Mouse (Mus musculus): ENCODE data around the gene Itga2b. TPM values are rescaled to one million over a fixed set of nuclear protein-coding genes. Genes with fewer than 3 reads are reported as not detected.

Itga2b gene
- polyA plus RNA-seq, 1 experiment from 2014 or later = 8.4 TPM

DNA sequence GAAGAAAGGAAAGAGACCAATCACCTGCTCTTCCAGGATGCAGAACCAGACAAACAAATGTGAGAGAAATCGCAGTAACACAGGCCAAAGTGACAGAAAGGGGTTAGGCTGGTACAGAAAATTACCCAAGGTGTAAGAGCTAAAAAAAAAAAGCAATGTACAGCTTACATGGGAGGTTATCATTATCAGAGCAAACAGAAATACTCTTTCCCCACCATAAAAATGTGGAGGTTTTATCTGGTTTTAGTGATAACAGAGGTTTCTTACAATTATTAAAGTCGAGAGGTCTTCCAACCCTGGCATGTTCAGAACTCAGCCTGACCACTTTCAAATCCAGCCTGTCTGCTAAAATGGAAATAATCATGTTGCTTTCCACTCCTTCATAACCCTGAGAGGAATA, 18.0 kb upstream of the Itga2b start:
- Histone ChIP-seq H3K4me1 (replicated peaks; ENCODE audit: control insufficient read depth, insufficient read depth, low read length) (no peaks in the 10 kb centered on the region), H3K27me3 (ENCODE audit: control insufficient read depth, insufficient read depth, low read length) (no peaks in the 10 kb centered on the region), H3K9me3 (ENCODE audit: control insufficient read depth, low read length) (no peaks in the 10 kb centered on the region), H3K36me3 (replicated peaks; ENCODE audit: control insufficient read depth, insufficient read depth) (peaks cover 49% of the 10 kb centered on the region), H3K27ac (no peak overlapping the region), H3K4me2 (replicated peaks) (no peak overlapping the region), H3K4me3 (replicated peaks; ENCODE audit: low read length) (no peak overlapping the region), H3K9ac (no peak overlapping the region)
- ATAC-seq (ENCODE audit: low FRiP score) = no peak
- WGBS = 93% methylated on average over 2 of the region's 2 CpGs
- DNase-seq (ENCODE audit: low spot score) = no peak

DNA sequence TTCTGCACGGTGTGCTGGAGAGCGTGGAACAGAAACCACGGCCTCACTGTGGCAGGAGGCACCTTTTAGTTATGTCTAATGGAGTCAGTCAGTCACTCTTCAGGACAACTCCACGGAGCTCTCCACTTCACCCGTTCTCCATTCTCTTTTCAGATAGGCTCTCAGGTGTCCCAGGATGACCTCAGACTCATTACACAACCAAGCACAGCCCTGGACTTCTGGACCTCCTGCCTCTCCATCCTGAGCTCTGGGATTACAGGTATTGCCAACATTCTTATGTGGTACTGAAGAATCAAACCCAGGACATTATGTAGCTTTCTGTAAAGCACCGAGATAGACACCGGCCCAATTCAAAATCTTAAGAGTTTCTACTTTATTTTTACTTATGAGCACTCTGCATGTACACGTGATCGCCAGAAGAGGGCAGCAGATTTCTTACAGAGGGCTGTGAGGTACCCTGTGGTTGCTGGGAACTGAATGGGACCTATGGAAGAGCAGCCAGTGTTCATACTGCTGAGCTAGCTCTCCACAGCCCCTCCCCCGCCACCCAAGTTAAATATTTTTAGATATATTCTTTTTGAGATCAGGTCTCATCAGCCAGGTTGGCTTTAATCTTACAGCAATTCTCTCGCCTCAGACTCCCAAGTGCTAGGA, 16.9 kb upstream of the Itga2b start:
- no peaks in the 10 kb centered on the region for H3K9me3 ChIP-seq (ENCODE audit: control insufficient read depth, low read length)
- no peaks in the 10 kb centered on the region for H3K27me3 ChIP-seq (ENCODE audit: control insufficient read depth, insufficient read depth, low read length)
- peak; percentile 67 for DNase-seq (ENCODE audit: low spot score)
- H3K27ac ChIP-seq = no peak overlapping the region
- ATAC-seq (ENCODE audit: low FRiP score) = peak; percentile 77; the same call in 1 of the 2 replicates
- no peak overlapping the region for H3K9ac ChIP-seq
- no peaks in the 10 kb centered on the region for H3K4me1 ChIP-seq (replicated peaks; ENCODE audit: control insufficient read depth, insufficient read depth, low read length)
- H3K4me2 ChIP-seq (replicated peaks) = no peak overlapping the region
- peaks cover 53% of the 10 kb centered on the region for H3K36me3 ChIP-seq (replicated peaks; ENCODE audit: control insufficient read depth, insufficient read depth)
- no peak overlapping the region for H3K4me3 ChIP-seq (replicated peaks; ENCODE audit: low read length)
- 73% methylated on average over 11 of the region's 11 CpGs for WGBS

DNA sequence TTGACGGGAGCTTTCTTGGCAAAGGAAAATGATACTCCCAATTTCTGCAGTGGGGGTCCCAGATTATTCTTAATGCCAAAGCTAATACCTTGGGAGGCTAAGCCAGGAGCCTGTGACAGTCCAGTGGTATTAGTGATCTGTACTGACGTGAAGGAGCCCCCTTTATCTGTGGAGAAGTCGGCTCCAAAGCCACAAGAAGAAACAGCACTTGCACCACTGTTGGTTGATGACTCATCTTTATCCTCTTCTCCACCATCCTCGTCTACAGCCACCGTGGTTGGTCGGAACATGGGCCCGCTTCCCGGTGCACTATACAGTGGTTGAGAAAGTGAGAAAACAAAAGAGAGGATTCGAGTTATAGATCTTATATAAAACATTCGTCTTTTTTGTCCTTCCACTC, 11.9 kb upstream of the Itga2b start:
- H3K4me2 ChIP-seq (replicated peaks) = no peak overlapping the region
- no peaks in the 10 kb centered on the region for H3K9me3 ChIP-seq (ENCODE audit: control insufficient read depth, low read length)
- no peak for ATAC-seq (ENCODE audit: low FRiP score)
- H3K4me3 ChIP-seq (replicated peaks; ENCODE audit: low read length) = no peak overlapping the region
- no peaks in the 10 kb centered on the region for H3K27me3 ChIP-seq (ENCODE audit: control insufficient read depth, insufficient read depth, low read length)
- 93% methylated on average over 10 of the region's 10 CpGs for WGBS
- no peak overlapping the region for H3K9ac ChIP-seq
- no peaks in the 10 kb centered on the region for H3K4me1 ChIP-seq (replicated peaks; ENCODE audit: control insufficient read depth, insufficient read depth, low read length)
- no peak for DNase-seq (ENCODE audit: low spot score)
- H3K36me3 ChIP-seq (replicated peaks; ENCODE audit: control insufficient read depth, insufficient read depth) = peaks cover 86% of the 10 kb centered on the region
- no peak overlapping the region for H3K27ac ChIP-seq

DNA sequence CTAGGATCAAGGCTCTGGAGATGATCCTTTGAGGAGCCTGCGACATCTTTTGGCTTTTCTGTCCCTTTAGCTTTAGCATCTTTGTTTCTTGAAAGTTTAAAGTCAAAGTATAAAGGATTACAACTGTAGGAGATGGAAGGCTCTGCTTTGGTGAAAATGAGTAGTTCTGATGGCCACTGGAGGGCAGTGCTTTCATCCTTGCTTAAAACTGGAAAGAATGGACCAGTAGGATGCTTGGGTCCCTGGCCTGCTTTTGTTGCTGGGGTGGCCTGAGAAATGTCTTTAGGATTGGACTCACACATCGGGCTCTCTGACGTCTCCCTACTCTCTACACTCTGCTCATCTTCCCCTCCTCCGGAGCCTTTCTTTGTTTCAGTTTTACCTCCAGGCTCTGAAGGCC, 11.0 kb upstream of the Itga2b start:
- Histone ChIP-seq H3K27me3 (ENCODE audit: control insufficient read depth, insufficient read depth, low read length) (no peaks in the 10 kb centered on the region), H3K4me1 (replicated peaks; ENCODE audit: control insufficient read depth, insufficient read depth, low read length) (no peaks in the 10 kb centered on the region), H3K27ac (no peak overlapping the region), H3K36me3 (replicated peaks; ENCODE audit: control insufficient read depth, insufficient read depth) (peaks cover 77% of the 10 kb centered on the region), H3K9ac (no peak overlapping the region), H3K4me3 (replicated peaks; ENCODE audit: low read length) (no peak overlapping the region), H3K9me3 (ENCODE audit: control insufficient read depth, low read length) (no peaks in the 10 kb centered on the region), H3K4me2 (replicated peaks) (no peak overlapping the region)
- DNase-seq (ENCODE audit: low spot score) (no peak), ATAC-seq (ENCODE audit: low FRiP score) (no peak)
- WGBS = 89% methylated on average over 4 of the region's 4 CpGs

DNA sequence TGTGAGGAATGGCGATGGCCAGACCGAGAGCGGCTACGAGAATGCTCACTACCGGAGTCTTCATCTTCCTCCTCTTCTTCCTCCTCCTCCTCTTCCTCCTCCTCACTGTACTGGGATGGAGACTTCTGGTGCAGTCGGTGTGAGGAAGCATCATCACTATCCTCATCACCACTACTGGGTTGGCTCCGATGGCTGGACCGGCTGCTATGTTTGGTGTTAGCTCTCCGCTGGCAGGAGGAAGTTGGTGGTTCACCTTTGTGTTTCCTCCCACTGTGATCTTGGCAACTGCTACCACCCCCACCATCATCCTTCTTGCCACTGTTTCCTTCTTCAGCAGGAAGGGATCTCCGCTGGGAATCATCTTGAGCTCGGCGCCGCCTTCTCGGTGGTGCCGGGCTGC, 10.2 kb upstream of the Itga2b start:
- ATAC-seq (ENCODE audit: low FRiP score) (no peak), DNase-seq (ENCODE audit: low spot score) (no peak)
- Histone ChIP-seq H3K4me2 (replicated peaks) (no peak overlapping the region), H3K9me3 (ENCODE audit: control insufficient read depth, low read length) (no peaks in the 10 kb centered on the region), H3K9ac (no peak overlapping the region), H3K4me3 (replicated peaks; ENCODE audit: low read length) (no peak overlapping the region), H3K27me3 (ENCODE audit: control insufficient read depth, insufficient read depth, low read length) (no peaks in the 10 kb centered on the region), H3K27ac (no peak overlapping the region), H3K36me3 (replicated peaks; ENCODE audit: control insufficient read depth, insufficient read depth) (peaks cover 71% of the 10 kb centered on the region), H3K4me1 (replicated peaks; ENCODE audit: control insufficient read depth, insufficient read depth, low read length) (no peaks in the 10 kb centered on the region)
- 98% methylated on average over 15 of the region's 15 CpGs for WGBS

DNA sequence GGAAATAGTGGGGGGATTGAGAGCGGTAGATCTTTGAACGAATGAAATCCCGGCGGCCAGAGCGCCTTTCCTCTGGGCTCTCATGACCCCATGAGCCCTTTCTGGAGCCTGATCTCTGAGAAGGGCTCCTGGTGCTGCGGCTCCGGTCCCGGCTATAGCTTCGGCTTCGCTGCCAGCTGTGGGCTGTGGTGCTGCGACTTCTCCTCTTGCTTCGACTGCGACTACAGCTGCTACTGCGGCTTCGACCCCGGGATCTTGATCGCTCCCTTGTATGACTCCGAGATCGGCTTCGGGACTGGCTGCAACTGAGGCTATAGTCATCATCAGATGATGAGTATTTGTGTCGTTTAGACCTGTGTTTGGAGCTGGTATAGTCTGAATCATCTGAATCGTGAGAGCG, 9.7 kb upstream of the Itga2b start:
- peaks cover 66% of the 10 kb centered on the region for H3K36me3 ChIP-seq (replicated peaks; ENCODE audit: control insufficient read depth, insufficient read depth)
- WGBS = 97% methylated on average over 23 of the region's 23 CpGs

DNA sequence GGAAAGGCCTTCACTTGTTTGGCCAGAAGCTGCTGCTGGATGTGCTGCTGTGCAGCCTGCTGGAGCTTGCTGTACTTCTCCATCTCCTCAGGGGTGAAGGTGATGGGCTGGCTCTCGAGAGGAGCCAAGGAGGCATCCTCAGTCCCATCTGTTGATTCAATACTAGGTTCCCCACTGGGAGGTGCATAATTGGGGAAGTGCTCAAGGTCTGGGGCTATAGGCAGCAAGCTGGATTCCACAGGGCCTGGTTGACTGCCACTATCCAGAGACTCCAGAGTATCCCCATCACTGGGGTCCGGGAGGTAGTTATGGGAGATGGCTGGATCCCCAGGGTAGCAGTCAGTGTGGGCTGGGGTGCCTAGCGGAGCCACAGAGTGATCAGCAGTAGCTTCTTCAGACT, 8.7 kb upstream of the Itga2b start:
- DNase-seq (ENCODE audit: low spot score) (no peak), ATAC-seq (ENCODE audit: low FRiP score) (no peak)
- no peaks in the 10 kb centered on the region for H3K27me3 ChIP-seq (ENCODE audit: control insufficient read depth, insufficient read depth, low read length)
- peaks cover 60% of the 10 kb centered on the region for H3K36me3 ChIP-seq (replicated peaks; ENCODE audit: control insufficient read depth, insufficient read depth)
- H3K4me1 ChIP-seq (replicated peaks; ENCODE audit: control insufficient read depth, insufficient read depth, low read length) = no peaks in the 10 kb centered on the region
- H3K9ac ChIP-seq = no peak overlapping the region
- 83% methylated on average over 3 of the region's 3 CpGs for WGBS
- no peak overlapping the region for H3K27ac ChIP-seq
- no peak overlapping the region for H3K4me2 ChIP-seq (replicated peaks)
- no peak overlapping the region for H3K4me3 ChIP-seq (replicated peaks; ENCODE audit: low read length)
- H3K9me3 ChIP-seq (ENCODE audit: control insufficient read depth, low read length) = no peaks in the 10 kb centered on the region

More for the DNA sequence above, 9.7 kb upstream of the Itga2b start:
- ATAC-seq (ENCODE audit: low FRiP score) = no peak
- no peaks in the 10 kb centered on the region for H3K27me3 ChIP-seq (ENCODE audit: control insufficient read depth, insufficient read depth, low read length)
- H3K27ac ChIP-seq = no peak overlapping the region
- H3K9ac ChIP-seq = no peak overlapping the region
- no peak for DNase-seq (ENCODE audit: low spot score)
- no peak overlapping the region for H3K4me2 ChIP-seq (replicated peaks)
- H3K9me3 ChIP-seq (ENCODE audit: control insufficient read depth, low read length) = no peaks in the 10 kb centered on the region
- H3K4me1 ChIP-seq (replicated peaks; ENCODE audit: control insufficient read depth, insufficient read depth, low read length) = no peaks in the 10 kb centered on the region
- H3K4me3 ChIP-seq (replicated peaks; ENCODE audit: low read length) = no peak overlapping the region

DNA sequence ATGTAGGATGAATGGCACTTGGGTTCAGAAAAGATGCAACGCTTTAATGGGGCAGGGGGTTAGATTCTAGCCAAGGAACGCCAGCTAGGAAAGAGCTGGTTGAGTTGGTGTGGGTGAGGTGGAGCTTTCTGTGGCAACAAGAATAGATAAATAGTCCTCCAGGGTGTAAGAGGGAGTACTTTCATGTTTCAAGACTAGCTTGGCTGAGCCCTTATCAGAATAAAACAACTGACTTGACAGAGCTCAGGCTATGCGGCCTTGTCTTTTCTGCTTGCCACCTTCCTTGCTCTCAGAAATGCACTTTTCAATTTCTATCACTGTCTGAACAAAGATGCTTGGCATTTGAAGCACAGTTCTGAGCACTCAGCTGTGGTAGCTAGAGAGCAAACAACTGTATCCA, 5.1 kb upstream of the Itga2b start:
- Histone ChIP-seq H3K27ac (no peak overlapping the region), H3K4me2 (replicated peaks) (no peak overlapping the region), H3K4me3 (replicated peaks; ENCODE audit: low read length) (no peak overlapping the region), H3K4me1 (replicated peaks; ENCODE audit: control insufficient read depth, insufficient read depth, low read length) (no peaks in the 10 kb centered on the region), H3K9me3 (ENCODE audit: control insufficient read depth, low read length) (no peaks in the 10 kb centered on the region), H3K9ac (no peak overlapping the region), H3K36me3 (replicated peaks; ENCODE audit: control insufficient read depth, insufficient read depth) (peaks cover 28% of the 10 kb centered on the region), H3K27me3 (ENCODE audit: control insufficient read depth, insufficient read depth, low read length) (no peaks in the 10 kb centered on the region)
- ATAC-seq (ENCODE audit: low FRiP score) (no peak), DNase-seq (ENCODE audit: low spot score) (no peak)
- 96% methylated on average over 3 of the region's 3 CpGs for WGBS

DNA sequence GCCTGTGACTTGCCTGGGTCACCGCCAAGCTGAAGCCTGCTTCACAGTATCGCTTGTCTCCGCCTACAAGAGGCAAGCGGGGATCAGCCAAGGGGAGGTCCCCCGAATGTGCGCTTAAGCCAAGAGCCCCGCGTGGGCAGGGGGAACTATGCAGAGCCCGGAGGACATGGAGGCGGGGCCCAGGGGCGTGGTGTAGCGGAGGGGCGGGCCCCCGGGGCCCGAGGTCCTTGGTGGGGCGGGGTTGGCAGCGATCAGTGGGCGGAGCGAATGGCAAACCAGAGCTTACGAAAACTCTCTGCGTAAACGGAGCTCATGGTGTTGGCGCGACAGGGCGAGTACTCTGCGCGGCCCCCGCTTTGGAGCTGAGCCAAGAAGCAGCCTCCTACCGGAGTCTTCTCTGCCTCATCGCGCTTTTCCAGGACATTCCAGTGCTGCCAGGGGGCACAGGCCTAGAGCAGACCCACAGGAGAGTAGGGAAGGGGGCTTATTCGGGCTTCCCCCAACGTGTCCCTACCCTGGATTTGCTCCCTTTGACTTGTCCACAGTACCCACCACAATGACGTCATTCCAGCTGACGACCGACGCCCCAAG, 2.8 kb downstream of the Itga2b start:
- H3K4me2 ChIP-seq (replicated peaks) = peak overlapping the region; percentile 61
- peak; percentile 91 for DNase-seq (ENCODE audit: low spot score)
- H3K4me3 ChIP-seq (replicated peaks; ENCODE audit: low read length) = peak overlapping the region; percentile 33
- WGBS = under 1% methylated on average over 37 of the region's 37 CpGs
- no peaks in the 10 kb centered on the region for H3K9me3 ChIP-seq (ENCODE audit: control insufficient read depth, low read length)
- peaks cover 10% of the 10 kb centered on the region; the same call in 1 of the 2 replicates for H3K4me1 ChIP-seq (replicated peaks; ENCODE audit: control insufficient read depth, insufficient read depth, low read length)
- peak overlapping the region; percentile 49 for H3K9ac ChIP-seq
- no peak overlapping the region for H3K27ac ChIP-seq
- peak; percentile 90 for ATAC-seq (ENCODE audit: low FRiP score)
- 0 out of 2 replicates have a peak, but pooled peaks cover 3% of the 10 kb centered on the region for H3K27me3 ChIP-seq (ENCODE audit: control insufficient read depth, insufficient read depth, low read length)
- H3K36me3 ChIP-seq (replicated peaks; ENCODE audit: control insufficient read depth, insufficient read depth) = no peaks in the 10 kb centered on the region
